Mouse (Mus musculus): ENCODE results near the gene Fasl. TPM values are rescaled to one million over a fixed set of nuclear protein-coding genes. Genes with fewer than 3 reads are reported as not detected.

Gene Fasl
- 10 to 100 TPM; 13.0 to 56.3 (median 19.1) TPM for polyA plus RNA-seq (2017; shearing (Covaris generic))

- peak; percentile 95 for ATAC-seq
Measured at GRCm38 (mm10) chr1:161788339-161788738, at the start of gene Fasl. Fasl (minus strand) TSS chr1:161788495.

DNA sequence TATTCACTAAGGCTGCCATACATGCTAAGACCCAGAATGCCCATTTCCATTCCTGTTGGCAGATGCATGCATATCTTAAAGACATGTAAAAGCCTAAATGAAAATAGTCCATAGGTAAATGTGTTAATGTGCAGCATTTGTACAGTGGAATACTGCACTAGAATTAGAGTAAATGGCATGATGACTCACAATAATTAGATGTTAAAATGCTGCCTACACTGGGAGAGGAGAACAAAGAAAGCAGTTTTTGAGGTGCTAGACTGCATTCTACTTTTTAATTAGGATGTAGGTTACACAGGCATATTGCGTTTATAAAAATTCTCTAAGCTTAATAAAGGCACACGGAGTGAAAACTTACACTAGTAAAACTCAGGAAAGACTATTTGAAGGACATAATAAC lies 38.4 kb upstream of the Fasl start:
- no peak for ATAC-seq

DNA sequence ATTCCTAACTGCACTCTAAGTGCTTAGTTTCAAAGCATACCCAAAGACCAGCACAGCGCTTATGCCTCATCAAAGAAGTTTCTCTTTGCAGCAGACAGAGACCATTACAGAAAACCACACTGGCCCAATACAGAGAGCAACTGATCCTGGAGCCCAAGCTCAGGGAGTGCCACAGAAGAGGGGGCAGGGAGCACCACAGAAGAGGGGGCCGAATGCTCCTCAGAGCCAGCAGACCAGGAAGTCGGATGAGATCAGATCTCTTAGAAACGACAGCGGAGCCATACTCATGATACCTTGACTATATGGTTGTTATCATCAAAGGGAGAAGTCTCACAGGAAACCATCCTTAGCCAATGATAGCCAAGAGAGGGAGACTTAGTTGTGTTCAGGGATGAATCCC lies 21.1 kb upstream of the Fasl start:
- ATAC-seq, result peak; percentile 64

DNA sequence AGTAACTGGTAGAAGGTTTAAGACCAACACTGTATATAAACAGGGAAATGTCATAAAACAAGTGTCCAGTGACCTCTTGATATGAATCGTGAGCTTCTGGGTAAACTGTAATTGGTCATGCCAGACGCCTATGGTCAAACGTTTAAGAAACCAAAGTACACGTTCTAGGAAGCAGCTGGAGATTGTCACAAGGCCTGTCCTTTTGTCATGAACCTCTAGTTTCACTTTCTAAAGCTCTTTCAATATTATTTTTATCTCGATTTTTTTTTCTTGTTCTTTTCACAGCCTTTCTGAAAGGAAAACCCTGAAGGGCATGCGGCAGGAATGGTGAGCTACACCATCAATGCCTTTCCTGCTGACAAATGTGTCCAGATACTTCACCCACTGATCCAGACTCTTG lies 20.7 kb upstream of the Fasl start:
- ATAC-seq, result peak; percentile 12

- ATAC-seq, result peak; percentile 76
Measured at GRCm38 (mm10) chr1:161804541-161804971, 16.3 kb upstream of the Fasl start.

DNA sequence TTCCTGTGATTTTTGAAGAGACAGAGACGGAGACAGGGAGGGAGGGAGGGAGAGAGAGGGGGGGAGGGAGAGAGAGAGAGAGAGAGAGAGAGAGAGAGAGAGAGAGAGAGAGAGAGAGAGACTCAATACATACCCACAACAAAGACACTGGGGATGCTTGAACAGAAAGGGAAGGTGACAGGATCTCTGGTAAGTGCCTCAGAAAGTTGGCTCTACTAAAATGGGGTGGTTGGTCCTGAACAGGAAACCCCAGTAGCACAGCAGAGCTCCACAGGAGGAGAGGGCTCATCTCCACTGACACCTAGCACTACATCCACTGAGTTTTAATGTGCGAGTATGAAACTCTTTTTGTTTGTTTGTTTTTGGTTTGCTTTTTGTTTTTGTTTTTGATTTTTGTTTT lies 13.0 kb upstream of the Fasl start:
- ATAC-seq, result no peak

DNA sequence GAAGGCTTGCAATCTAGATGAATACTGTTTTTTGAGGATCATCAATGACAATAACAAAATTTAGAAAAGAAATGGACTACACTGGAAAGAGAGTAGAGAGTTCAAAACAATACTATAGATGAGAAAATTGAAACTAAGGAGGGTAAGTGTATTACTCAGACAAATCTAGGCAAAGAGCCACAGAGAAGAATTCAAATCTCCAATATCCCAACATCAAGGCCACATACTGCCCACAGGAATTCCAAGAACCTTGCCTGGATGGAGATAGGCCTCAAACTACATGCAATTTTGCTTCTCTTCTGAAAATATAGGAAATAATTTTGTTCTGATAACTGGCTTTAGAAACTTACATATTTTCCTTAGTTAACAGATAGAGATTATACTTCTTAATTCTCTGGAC lies 12.0 kb upstream of the Fasl start:
- no peak for ATAC-seq

GRCm38 (mm10) chr1:161799791-161800190 lies 11.5 kb upstream of the Fasl start:
- ATAC-seq, result no peak

GRCm38 (mm10) chr1:161798866-161799265 lies 10.6 kb upstream of the Fasl start:
- ATAC-seq, result no peak

DNA sequence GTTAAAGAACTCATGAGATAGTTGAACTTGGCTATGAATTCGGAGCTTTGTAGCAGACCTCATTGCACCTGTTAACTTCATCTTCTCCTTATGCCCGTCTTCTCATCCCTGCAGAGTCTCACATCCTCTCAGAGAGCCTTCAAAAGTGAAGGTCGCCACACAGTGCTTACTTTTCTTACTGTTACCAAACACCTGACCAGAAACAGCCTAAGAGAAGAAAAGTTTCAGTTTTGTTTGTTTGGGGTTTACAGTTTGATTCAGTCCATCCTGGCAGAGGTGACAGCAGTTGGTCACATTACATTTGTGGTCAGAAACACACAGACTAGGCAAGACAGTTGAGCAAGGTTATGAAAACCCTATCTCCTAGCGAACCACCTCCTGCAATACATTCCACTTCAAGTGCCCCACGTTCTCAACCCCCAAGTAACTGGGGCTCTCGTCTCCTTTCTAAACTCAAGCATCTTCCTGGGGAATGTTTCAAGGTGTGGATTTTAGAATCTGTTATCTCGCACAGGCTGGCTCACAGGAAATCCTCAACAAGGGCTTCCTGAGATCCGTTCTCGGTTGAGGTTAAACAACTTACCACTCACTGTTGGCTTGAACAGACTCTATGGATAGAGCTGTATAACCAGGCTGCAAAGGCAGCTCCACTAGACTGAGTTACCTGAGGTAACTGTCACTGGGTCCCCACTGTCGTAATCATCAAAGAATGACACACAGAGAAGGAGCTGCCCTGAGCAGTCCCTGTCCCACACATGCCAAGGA lies 6.3 kb upstream of the Fasl start:
- ATAC-seq, result peak; percentile 64

- ATAC-seq, result no peak
Measured at GRCm38 (mm10) chr1:161793321-161793720, 5.0 kb upstream of the Fasl start.

- no peak for ATAC-seq
Measured at GRCm38 (mm10) chr1:161792687-161792969, 4.3 kb upstream of the Fasl start.

DNA sequence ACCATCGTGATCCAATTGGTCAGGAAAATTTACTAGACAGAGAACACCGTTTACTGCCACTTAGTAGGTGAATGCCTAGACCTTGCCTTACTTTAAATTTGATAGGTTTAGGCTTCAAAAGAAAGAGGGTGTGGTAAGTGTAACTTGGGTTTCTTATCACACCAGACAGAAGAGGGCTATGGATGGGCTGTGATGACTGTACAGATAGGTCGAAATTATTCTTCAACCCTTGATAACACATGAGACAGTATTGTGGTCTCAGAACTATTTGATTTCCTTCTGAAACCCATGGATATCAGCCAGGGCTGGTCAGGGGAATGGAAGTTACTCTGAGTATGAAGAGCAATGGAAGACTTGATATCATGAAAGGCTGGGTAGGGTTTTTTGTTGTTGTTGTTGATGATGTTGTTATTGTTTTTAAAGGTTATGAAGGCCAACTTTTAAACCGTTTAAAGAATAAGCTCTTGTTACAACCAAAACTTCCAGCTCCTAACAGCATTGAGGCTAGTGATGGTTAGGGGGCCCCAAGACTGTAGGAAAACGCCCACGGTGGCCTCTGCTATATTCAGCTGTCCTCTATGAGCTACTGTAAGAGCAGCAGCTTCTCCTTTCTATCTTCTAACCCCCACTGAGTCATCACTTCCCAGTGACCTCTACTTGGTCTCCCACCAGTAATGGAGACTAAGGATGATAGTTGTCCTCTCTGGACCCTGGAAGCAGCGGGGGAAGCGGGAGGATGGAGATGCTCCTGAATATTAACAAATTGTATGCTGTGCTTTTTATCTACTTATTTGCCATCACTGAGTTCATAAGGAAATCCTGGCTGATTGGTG lies 3.8 kb upstream of the Fasl start:
- no peak for ATAC-seq

- no peak for ATAC-seq
Measured at GRCm38 (mm10) chr1:161782725-161783124, 5.6 kb downstream of the Fasl start.

- ATAC-seq, result no peak
Measured at GRCm38 (mm10) chr1:161781594-161781993, 6.7 kb downstream of the Fasl start.

DNA sequence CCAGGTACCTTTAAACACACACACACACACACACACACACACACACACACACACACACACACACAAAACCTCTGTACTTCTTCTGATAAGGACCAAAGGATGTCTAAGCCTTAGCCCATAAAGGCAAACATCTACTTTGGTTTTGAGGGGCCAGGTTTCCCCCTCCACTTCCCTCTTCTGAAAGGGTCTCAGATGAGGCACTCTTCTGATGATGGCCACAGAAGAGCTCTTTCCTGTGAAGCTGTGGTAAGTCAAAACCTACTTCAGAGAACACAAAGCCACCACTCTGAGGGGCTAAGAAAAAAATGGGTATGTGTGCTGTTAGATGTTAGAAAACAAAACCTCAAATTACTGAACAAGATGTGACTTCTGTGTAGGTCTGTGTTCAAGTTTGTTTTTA lies 9.2 kb downstream of the Fasl start:
- ATAC-seq, result peak; percentile 60

DNA sequence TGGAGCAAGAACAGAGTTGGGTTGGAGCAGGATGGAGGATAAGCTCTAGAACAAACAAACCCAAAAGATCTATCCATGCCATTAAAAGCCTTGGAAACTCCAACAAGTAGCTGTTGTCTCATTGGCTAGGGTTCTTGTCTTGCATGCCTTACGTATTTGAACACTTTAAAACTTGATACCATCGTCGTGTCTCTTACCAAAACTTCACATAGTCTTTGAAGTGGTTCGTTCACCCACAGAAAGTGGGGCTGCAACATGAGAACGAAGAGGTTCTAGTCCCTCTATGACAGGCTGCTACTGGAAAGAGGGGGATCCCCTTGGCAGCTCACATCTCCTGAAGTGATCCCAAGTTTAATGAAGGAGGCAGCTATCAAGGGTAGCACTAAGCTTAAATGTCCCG lies 13.1 kb downstream of the Fasl start:
- peak; percentile 78 for ATAC-seq

DNA sequence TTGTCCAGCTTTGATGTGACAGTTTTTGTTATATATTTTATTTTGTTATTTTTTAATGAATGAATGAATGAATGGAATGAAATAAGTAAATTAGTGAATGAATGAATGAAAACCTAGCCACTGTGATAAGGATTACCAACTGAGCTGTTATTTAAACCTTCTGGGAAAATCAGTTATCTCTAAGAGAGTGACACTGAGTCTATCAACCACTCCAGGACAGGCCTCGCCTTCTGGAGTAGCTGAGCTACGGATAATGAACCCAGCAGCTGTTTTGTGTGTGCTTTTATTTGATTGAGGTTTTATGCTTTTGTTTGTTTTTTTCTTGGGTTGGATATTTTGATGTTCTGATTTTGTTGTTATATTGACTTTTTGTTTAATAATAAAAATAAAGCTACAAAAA lies 17.0 kb downstream of the Fasl start:
- no peak for ATAC-seq

GRCm38 (mm10) chr1:161769329-161769728 lies 19.0 kb downstream of the Fasl start:
- no peak for ATAC-seq

GRCm38 (mm10) chr1:161767101-161767524 lies 21.2 kb downstream of the Fasl start:
- ATAC-seq, result peak; percentile 55

DNA sequence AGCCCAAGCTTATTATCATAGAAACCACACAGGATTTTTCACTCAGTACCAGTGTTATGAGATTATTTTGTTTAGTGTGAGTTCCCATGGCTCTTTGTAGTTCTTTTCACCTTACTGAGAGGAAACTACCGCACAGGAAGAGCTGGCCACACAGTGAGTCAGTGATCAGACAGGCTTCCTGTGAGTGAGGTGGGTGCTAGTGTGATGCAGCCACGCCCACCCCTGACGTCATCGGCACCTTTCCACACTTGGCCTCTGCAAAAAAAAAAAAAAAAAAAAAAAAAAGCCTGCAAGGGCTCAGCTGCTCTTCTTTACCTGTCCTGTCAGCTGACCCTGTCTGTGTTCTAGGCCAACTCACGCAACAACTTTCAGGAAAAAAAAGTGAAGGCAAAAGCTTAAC lies 21.6 kb downstream of the Fasl start:
- ATAC-seq, result peak; percentile 92

DNA sequence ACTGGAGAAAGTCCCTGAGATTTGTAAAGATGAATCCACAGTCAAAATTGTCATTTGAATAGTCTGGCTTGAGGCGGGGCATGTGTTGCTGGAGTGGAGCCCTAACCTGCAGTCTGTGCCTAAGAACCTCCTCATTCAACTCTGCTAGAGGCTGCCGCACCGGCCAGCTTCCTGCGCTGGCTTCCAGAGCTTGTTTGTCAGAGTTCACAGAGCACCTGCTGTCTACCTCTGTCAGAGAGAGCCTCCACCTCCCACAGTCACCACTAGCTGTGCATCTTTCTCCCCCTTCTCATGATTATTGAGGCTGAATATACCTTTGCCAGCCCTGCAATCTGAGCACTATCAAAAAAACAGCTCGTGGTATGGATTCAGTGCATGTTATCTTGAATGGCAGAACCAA lies 22.4 kb downstream of the Fasl start:
- ATAC-seq, result peak; percentile 26

- ATAC-seq, result no peak
Measured at GRCm38 (mm10) chr1:161764964-161765363, 23.3 kb downstream of the Fasl start.

GRCm38 (mm10) chr1:161761556-161761955 lies 26.7 kb downstream of the Fasl start:
- ATAC-seq, result peak; percentile 80
